Mouse (Mus musculus) kidney, embryonic 15.5 days (tissue): Measurements from ENCODE around the gene 9130213A22Rik. TPM values are rescaled to one million over a fixed set of nuclear protein-coding genes. Genes with fewer than 3 reads are reported as not detected.

Source experiments
- ATAC-seq: fragments of 200-750 bp; cut with Nextera tagmentation; replicated peaks from 2 replicates; pipeline ENCODE4 v1.8.0; 2017; ENCODE audit warnings: moderate TSS enrichment; ENCODE audit not compliant: low FRiP score
- H3K27ac ChIP-seq: fragments of 300-500 bp; sonication (generic); 2 replicates; pipeline ENCODE4 v1.5.1; 2015; ENCODE audit warnings: mild to moderate bottlenecking, inconsistent platforms
- H3K27me3 ChIP-seq: fragments of 300-500 bp; sonication (generic); 2 replicates; pipeline ENCODE4 v1.6.1; 2015; ENCODE audit warnings: inconsistent platforms
- H3K36me3 ChIP-seq: fragments of 300-500 bp; sonication (generic); 2 replicates; pipeline ENCODE4 v1.6.1; 2015; ENCODE audit warnings: inconsistent platforms
- H3K4me1 ChIP-seq: fragments of 300-500 bp; sonication (generic); 2 replicates; pipeline ENCODE4 v1.6.1; 2015; ENCODE audit warnings: inconsistent platforms
- H3K4me2 ChIP-seq: fragments of 300-500 bp; sonication (generic); 2 replicates; pipeline ENCODE4 v1.6.1; 2015; ENCODE audit warnings: moderate library complexity, mild to moderate bottlenecking, inconsistent platforms
- H3K4me3 ChIP-seq: fragments of 300-500 bp; sonication (generic); replicated peaks from 2 replicates; pipeline ENCODE4 v1.5.1; 2015; ENCODE audit warnings: mild to moderate bottlenecking, inconsistent platforms
- H3K9ac ChIP-seq: fragments of 300-500 bp; sonication (generic); 2 replicates; pipeline ENCODE4 v1.6.1; 2015; ENCODE audit warnings: mild to moderate bottlenecking, inconsistent platforms
- H3K9me3 ChIP-seq: fragments of 300-500 bp; sonication (generic); replicated peaks from 2 replicates; pipeline ENCODE4 v1.6.1; 2016; ENCODE audit warnings: inconsistent platforms
- WGBS: fragments of 180-500 bp; shearing (Covaris S2); methylation state at CpG from one replicate; pipeline ENCODE4 v1.1.7; 2015; ENCODE audit warnings: mixed read lengths; 5-methylcytosine and 5-hydroxymethylcytosine counted together
- polyA plus RNA-seq: library from polyadenylated mRNA; unstranded; fragments of >200 nt; fragmentation: Nextera tagmentation; extraction: Ambion mirVana; gene quantifications from 2 replicates; pipeline ENCODE4 v1.2.1, GENCODE M21; 2015

The 9130213A22Rik gene
- polyA plus RNA-seq, 1 experiment from 2014 or later, result 0.51 TPM

DNA sequence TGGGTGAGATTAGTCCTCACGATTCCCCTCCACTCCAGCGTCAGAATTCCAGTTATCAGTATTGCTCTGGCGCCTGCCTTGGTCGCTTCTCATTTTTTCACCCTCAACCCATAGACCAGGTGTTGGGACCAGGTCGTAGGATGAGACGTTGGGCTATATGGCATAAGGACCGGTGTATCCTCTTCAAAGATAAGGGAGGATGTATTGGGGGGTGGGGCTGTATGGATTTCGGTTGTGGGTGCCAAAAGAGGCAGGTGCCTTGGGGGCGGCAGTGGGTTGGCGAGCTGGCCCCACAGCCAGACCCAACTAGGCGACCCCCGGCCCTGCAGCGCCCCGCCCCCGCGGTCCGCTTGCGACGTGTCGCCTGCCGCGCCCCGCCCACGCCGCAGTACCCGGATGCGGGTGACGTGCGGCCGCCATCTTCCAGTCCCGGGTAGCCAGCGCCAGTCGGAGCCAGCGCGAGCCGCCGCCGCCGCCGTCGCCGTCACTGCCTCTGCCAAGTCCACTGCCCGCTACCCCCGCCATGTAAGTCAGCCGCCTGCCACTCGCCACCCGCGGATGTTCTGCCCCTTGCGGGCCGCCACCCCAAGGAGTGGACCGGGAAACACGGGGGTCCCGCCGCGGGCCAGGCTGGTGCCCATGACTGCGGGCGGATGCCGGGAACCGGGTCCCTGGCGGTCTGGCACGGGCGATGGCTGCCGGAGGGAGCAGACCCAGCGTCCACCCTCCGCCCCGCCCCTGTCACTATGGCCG is 34.1 kb downstream of the 9130213A22Rik start, which contains the start of gene Vamp2:
Vamp2 (plus strand) TSS at position 388 of the 753 bp plus-strand sequence.
- WGBS, result under 1% methylated on average over 66 of the region's 67 CpGs
- Histone ChIP-seq H3K4me2 (peak within 1 kb of the TSS; percentile 87), H3K4me1 (peaks cover 56% of the 10 kb centered on the region), H3K36me3 (peaks cover 31% of the 10 kb centered on the region), H3K4me3 (peak within 1 kb of the TSS; percentile 96), H3K9ac (peak within 1 kb of the TSS; percentile 100), H3K27me3 (no peaks in the 10 kb centered on the region), H3K9me3 (no peaks in the 10 kb centered on the region), H3K27ac (peak within 1 kb of the TSS; percentile 95)
- peak; percentile 74 for ATAC-seq

GRCm38 (mm10) chr11:69087597-69087996 is 34.8 kb downstream of the 9130213A22Rik start:
- Histone ChIP-seq H3K27ac (peak overlapping the region; percentile 95), H3K4me3 (no peak overlapping the region), H3K9me3 (no peaks in the 10 kb centered on the region), H3K27me3 (no peaks in the 10 kb centered on the region), H3K4me1 (peaks cover 55% of the 10 kb centered on the region), H3K4me2 (peak overlapping the region; percentile 87), H3K9ac (no peak overlapping the region), H3K36me3 (peaks cover 28% of the 10 kb centered on the region)
- 40% methylated on average over 2 of the region's 2 CpGs for WGBS
- ATAC-seq, result no peak

GRCm38 (mm10) chr11:69087082-69087481 is 35.3 kb downstream of the 9130213A22Rik start:
- peaks cover 24% of the 10 kb centered on the region for H3K36me3 ChIP-seq
- 20% methylated on average over 4 of the region's 4 CpGs for WGBS
- no peaks in the 10 kb centered on the region for H3K9me3 ChIP-seq
- peak overlapping the region; percentile 95 for H3K27ac ChIP-seq
- peaks cover 50% of the 10 kb centered on the region for H3K4me1 ChIP-seq
- peak overlapping the region; percentile 17 for H3K4me2 ChIP-seq
- no peaks in the 10 kb centered on the region for H3K27me3 ChIP-seq
- H3K9ac ChIP-seq, result 0 out of 2 replicates have a peak overlapping the region, but pooled peaks have one; percentile 7
- ATAC-seq, result peak; percentile 44; the same call in 1 of the 2 replicates
- peak overlapping the region; percentile 2; the same call in 1 of the 2 replicates for H3K4me3 ChIP-seq

- Histone ChIP-seq H3K36me3 (peaks cover 18% of the 10 kb centered on the region), H3K4me3 (no peak overlapping the region), H3K9me3 (no peaks in the 10 kb centered on the region), H3K4me1 (peaks cover 45% of the 10 kb centered on the region), H3K27ac (peak overlapping the region; percentile 95), H3K4me2 (no peak overlapping the region), H3K9ac (no peak overlapping the region), H3K27me3 (no peaks in the 10 kb centered on the region)
- 60% methylated on average over 6 of the region's 6 CpGs for WGBS
- ATAC-seq, result no peak
These were observed 36.0 kb downstream of the 9130213A22Rik start for GRCm38 (mm10) chr11:69086390-69086789.

- Histone ChIP-seq H3K9ac (no peak overlapping the region), H3K4me1 (peaks cover 39% of the 10 kb centered on the region), H3K27ac (peak overlapping the region; percentile 95; the same call in 1 of the 2 replicates), H3K27me3 (no peaks in the 10 kb centered on the region), H3K4me3 (no peak overlapping the region), H3K36me3 (peaks cover 10% of the 10 kb centered on the region), H3K9me3 (no peaks in the 10 kb centered on the region), H3K4me2 (no peak overlapping the region)
- 63% methylated on average over 6 of the region's 6 CpGs for WGBS
- no peak for ATAC-seq
These were observed 36.8 kb downstream of the 9130213A22Rik start for GRCm38 (mm10) chr11:69085608-69086007.

- Histone ChIP-seq H3K9ac (no peak overlapping the region), H3K9me3 (no peaks in the 10 kb centered on the region), H3K36me3 (no peaks in the 10 kb centered on the region), H3K4me2 (no peak overlapping the region), H3K4me3 (no peak overlapping the region), H3K4me1 (peaks cover 17% of the 10 kb centered on the region), H3K27ac (no peak overlapping the region), H3K27me3 (no peaks in the 10 kb centered on the region)
- no peak for ATAC-seq
- WGBS, result 80% methylated on average over 7 of the region's 7 CpGs
These were observed 40.8 kb downstream of the 9130213A22Rik start for GRCm38 (mm10) chr11:69081613-69082012.

DNA sequence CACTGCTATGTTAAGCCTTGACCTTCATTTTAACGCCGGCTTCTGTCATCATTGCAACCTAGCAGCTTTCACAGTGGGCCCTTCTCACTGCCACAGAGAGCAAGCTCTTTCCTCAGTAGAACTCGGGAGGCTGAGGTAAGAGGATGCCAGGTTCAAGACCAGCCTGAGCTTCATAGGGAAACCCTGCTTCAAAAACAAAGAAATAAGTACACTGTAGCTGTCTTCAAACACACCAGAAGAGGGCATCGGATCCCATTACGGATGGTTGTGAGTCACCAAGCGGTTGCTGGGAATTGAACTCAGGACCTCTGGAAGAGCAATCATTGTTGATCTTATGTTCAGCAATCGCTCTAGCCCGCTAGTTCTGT is 41.5 kb downstream of the 9130213A22Rik start:
- Histone ChIP-seq H3K27ac (no peak overlapping the region), H3K9ac (no peak overlapping the region), H3K4me2 (no peak overlapping the region), H3K36me3 (no peaks in the 10 kb centered on the region), H3K9me3 (no peaks in the 10 kb centered on the region), H3K4me1 (peaks cover 11% of the 10 kb centered on the region; the same call in 1 of the 2 replicates), H3K27me3 (no peaks in the 10 kb centered on the region), H3K4me3 (no peak overlapping the region)
- WGBS, result 86% methylated on average over 8 of the region's 8 CpGs
- ATAC-seq, result no peak

- ATAC-seq, result no peak
- WGBS, result 74% methylated on average over 15 of the region's 15 CpGs
- H3K27ac ChIP-seq, result no peak overlapping the region
- no peak overlapping the region for H3K9ac ChIP-seq
- no peaks in the 10 kb centered on the region for H3K36me3 ChIP-seq
- no peak overlapping the region; the same call in 1 of the 2 replicates for H3K4me3 ChIP-seq
- H3K9me3 ChIP-seq, result no peaks in the 10 kb centered on the region
- no peak overlapping the region for H3K4me2 ChIP-seq
- H3K4me1 ChIP-seq, result peaks cover 8% of the 10 kb centered on the region; the same call in 1 of the 2 replicates
- no peaks in the 10 kb centered on the region for H3K27me3 ChIP-seq
These were observed 42.1 kb downstream of the 9130213A22Rik start for GRCm38 (mm10) chr11:69080102-69080854.

DNA sequence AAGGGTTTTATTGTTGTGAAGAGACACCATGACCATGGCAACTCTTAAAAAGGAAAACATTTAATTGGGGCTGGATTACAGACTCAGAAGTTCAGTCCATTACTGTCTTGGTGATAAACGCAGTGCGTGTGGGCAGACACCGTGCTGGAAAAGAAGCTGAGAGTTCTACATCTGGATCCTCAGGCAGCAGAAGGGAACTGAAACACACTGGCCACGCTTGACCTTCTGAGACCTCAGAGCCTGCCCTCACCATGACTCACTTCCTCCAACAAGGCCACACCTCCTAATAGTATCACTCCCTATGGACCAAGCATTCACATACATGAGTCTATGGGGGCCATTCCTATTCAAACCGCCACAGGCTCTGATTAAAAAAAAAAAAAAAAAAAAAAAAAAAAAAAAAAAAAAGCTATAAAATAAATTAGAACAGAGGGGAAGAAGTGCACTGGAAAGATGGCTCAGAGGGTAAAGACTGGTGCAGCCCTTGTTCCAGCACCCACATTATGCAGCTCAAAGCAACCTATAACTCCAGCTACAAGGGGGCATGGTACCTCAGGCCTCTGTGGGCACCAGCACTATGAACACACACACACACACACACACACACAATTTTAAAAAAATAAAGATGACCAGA is 43.5 kb downstream of the 9130213A22Rik start:
- 44% methylated on average over 5 of the region's 5 CpGs for whole genome bisulfite sequencing
- H3K36me3 ChIP-seq, result no peaks in the 10 kb centered on the region
- ATAC-seq, result no peak
- peaks cover 10% of the 10 kb centered on the region; the same call in 1 of the 2 replicates for H3K4me1 ChIP-seq
- no peak overlapping the region for H3K9ac ChIP-seq
- H3K9me3 ChIP-seq, result no peaks in the 10 kb centered on the region
- 0 out of 2 replicates have a peak overlapping the region, but pooled peaks have one; percentile 6 for H3K27ac ChIP-seq
- no peak overlapping the region for H3K4me2 ChIP-seq
- H3K27me3 ChIP-seq, result no peaks in the 10 kb centered on the region
- no peak overlapping the region for H3K4me3 ChIP-seq

DNA sequence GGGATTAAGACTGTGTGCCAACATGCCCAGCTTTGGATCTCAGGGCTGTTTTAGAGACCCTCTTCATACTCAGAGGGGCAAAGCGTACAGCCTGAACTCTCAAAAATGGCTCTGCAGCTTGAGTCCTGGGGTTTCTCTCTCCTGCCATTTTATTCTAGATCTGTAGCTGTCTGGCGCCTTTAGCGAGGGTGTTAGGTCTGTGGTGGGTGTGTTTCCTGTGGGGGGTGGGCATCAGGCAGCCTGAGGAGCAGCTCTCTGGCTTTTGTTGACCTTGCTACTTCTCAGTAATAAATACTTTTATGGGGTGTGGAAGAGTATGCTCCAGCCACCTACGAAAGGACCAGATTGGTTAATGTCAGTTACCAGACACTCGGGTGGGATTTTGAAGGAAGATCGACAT is 44.3 kb downstream of the 9130213A22Rik start:
- H3K4me2 ChIP-seq, result no peak overlapping the region
- H3K36me3 ChIP-seq, result no peaks in the 10 kb centered on the region
- H3K4me3 ChIP-seq, result no peak overlapping the region
- no peaks in the 10 kb centered on the region for H3K27me3 ChIP-seq
- no peak overlapping the region for H3K9ac ChIP-seq
- H3K4me1 ChIP-seq, result peaks cover 13% of the 10 kb centered on the region; the same call in 1 of the 2 replicates
- H3K27ac ChIP-seq, result no peak overlapping the region
- 48% methylated on average over 6 of the region's 6 CpGs for whole genome bisulfite sequencing
- ATAC-seq, result no peak
- no peaks in the 10 kb centered on the region for H3K9me3 ChIP-seq

DNA sequence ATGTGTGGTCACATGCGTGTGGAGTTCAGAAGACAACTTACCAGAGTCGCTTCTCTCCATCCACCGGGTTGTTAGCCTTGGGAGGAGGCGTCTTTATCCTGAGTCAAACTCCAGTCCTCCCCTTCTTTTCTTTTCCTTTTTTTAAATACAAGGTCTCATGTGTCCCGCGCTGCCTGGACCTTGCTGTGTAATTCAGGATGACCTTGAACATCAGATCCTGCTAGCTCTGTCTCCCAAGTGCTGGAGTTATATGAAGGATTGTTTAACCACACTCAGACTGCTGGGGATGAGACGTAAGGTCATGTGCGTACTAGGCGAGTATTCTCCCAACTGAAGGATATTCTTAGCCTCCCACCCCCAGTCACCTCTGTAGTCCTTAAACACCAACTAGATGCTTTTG is 45.1 kb downstream of the 9130213A22Rik start:
- no peak for ATAC-seq
- no peak overlapping the region for H3K9ac ChIP-seq
- no peak overlapping the region for H3K27ac ChIP-seq

More for the DNA sequence above, 45.1 kb downstream of the 9130213A22Rik start:
- Histone ChIP-seq H3K4me3 (no peak overlapping the region), H3K4me2 (no peak overlapping the region), H3K9me3 (no peaks in the 10 kb centered on the region), H3K4me1 (peaks cover 18% of the 10 kb centered on the region), H3K27me3 (no peaks in the 10 kb centered on the region), H3K36me3 (no peaks in the 10 kb centered on the region)
- WGBS, result 73% methylated on average over 9 of the region's 9 CpGs
